Mouse (Mus musculus): Measurements from ENCODE around the gene Slc25a30. TPM values are rescaled to one million over a fixed set of nuclear protein-coding genes. Genes with fewer than 3 reads are reported as not detected.

Slc25a30 gene
- total RNA-seq, 2 experiments from 2014 or later, result 15.4 to 18.0 TPM

Other genes with a start within 250 kb of the Slc25a30 start
- not detected in 2 replicates for gene Spert, start 193.9 kb downstream of the Slc25a30 start, total RNA-seq (2015; ENCODE audit: low replicate concordance)
- gene Spert, start 193.9 kb downstream of the Slc25a30 start, total RNA-seq (2017; ENCODE audit: low replicate concordance), result not detected in 2 replicates
- not detected in 2 replicates for gene Erich6b, start 144.8 kb downstream of the Slc25a30 start, total RNA-seq (2015; ENCODE audit: low replicate concordance)
- not detected in 2 replicates for gene Erich6b, start 144.8 kb downstream of the Slc25a30 start, total RNA-seq (2017; ENCODE audit: low replicate concordance)
- gene Cog3, start 32.5 kb downstream of the Slc25a30 start, total RNA-seq (2015; ENCODE audit: low replicate concordance), result 10.8 and 18.9 TPM in 2 replicates
- gene Cog3, start 32.5 kb downstream of the Slc25a30 start, total RNA-seq (2017; ENCODE audit: low replicate concordance), result 9.5 and 16.9 TPM in 2 replicates
- gene Tpt1, start 58.1 kb upstream of the Slc25a30 start, total RNA-seq (2015; ENCODE audit: low replicate concordance), result 3,144 and 3,174 TPM in 2 replicates
- gene Tpt1, start 58.1 kb upstream of the Slc25a30 start, total RNA-seq (2017; ENCODE audit: low replicate concordance), result 507 and 1,044 TPM in 2 replicates
- gene Kctd4, start 168.0 kb upstream of the Slc25a30 start, total RNA-seq (2015; ENCODE audit: low replicate concordance), result not detected in 2 replicates
- not detected in 2 replicates for gene Kctd4, start 168.0 kb upstream of the Slc25a30 start, total RNA-seq (2017; ENCODE audit: low replicate concordance)
- 8.0 and 11.5 TPM in 2 replicates for gene Gtf2f2, start 223.8 kb upstream of the Slc25a30 start, total RNA-seq (2015; ENCODE audit: low replicate concordance)
- 6.2 and 17.8 TPM in 2 replicates for gene Gtf2f2, start 223.8 kb upstream of the Slc25a30 start, total RNA-seq (2017; ENCODE audit: low replicate concordance)